Mouse (Mus musculus) adrenal gland, postnatal 25 days (tissue): Measurements from ENCODE around the gene Rnase11. TPM values are rescaled to one million over a fixed set of nuclear protein-coding genes. Genes with fewer than 3 reads are reported as not detected.
A peak's percentile ranks its signal among the peaks of the same experiment; 100 is the strongest.
"Not testable (repeated sequence)": the region's sequence is repeated elsewhere in the genome, so short reads cannot be mapped to it uniquely, and the experiment has no call there.

ENCODE experiments used
- DNase-seq: peaks from one replicate; pipeline ENCODE4 v3.0.0; 2021; ENCODE audit warnings: mixed read lengths
- total RNA-seq: library from RNA; stranded (reverse); gene quantifications from 2 replicates; pipeline ENCODE4 v1.2.3, GENCODE M21; 2021

Rnase11 gene
- total RNA-seq, 1 experiment from 2014 or later: not detected

GRCm38 (mm10) chr14:51081035-51081434 is 31.1 kb upstream of the Rnase11 start:
- DNase-seq: no peak

- DNase-seq: no peak
These were observed 29.2 kb upstream of the Rnase11 start for GRCm38 (mm10) chr14:51079180-51079579.

- DNase-seq: no peak
These were observed 24.4 kb upstream of the Rnase11 start, which contains the start of gene Olfr750 for GRCm38 (mm10) chr14:51074335-51074734. Olfr750 (minus strand) TSS chr14:51074435.

DNA sequence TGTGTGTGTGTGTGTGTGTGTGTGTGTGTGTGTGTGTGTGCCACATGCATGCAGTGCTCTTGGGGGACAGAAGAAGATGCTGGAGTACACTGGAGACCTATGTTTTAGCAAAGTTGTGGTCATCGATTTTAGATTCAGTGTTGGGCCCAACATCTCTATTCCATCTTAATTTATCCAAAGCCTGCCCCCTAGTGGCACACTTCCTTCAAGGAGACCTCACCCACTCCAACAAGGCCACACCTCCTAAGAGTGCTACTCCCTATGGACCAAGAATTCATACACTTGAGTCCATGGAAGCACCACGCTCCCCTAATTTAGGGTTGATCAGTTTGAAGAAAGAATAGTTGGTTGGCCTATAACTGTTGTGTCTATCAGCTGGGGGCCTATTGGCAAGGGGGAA is 19.7 kb upstream of the Rnase11 start:
- DNase-seq: peak; percentile 26

DNA sequence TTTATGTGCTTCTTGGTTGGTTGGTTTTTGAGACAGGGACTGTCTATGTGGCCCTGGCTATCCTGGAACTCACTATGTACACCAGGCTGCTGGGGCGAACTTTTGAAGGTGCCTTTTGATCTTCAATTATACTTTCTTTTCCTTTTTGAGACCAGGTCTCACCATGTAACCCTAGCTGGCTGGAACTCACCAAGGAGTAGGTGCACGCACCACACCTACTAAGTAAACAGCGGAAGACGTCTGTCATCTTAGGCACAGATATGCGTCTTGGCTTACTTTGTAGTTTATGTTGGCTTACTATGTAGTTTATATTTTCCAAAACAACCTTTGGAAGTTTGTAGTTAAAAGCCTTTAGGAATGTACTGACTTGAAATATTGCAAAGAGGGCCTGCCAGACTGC is 19.0 kb upstream of the Rnase11 start:
- DNase-seq: no peak

DNA sequence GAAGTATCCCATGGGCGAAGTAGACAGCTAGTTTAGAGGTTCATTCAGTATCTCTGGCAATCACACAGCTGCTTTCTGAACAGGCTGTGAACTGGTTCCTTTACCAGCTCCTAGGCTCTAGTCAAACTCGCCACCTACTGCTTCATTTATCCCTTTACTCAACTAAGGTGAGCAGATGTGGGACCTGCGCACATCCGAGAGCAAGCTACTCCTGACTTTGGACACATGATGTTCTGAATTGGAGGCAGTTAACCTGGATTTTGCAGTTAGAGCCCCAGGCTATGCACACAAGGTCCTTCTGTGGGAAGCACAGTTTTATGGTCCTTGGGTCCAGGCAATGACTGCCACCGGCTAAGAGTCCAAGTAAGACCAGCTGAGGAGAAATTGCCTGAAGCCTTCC is 10.8 kb upstream of the Rnase11 start:
- no peak for DNase-seq

- no peak for DNase-seq
These were observed 7.5 kb upstream of the Rnase11 start, which contains the start of gene Rnase12 for GRCm38 (mm10) chr14:51057401-51057831. Rnase12 (minus strand) TSS chr14:51057661.

GRCm38 (mm10) chr14:51054243-51055237 is 4.6 kb upstream of the Rnase11 start:
- no peak for DNase-seq

- DNase-seq: no peak
These were observed 3.2 kb upstream of the Rnase11 start for GRCm38 (mm10) chr14:51053176-51053575.

DNA sequence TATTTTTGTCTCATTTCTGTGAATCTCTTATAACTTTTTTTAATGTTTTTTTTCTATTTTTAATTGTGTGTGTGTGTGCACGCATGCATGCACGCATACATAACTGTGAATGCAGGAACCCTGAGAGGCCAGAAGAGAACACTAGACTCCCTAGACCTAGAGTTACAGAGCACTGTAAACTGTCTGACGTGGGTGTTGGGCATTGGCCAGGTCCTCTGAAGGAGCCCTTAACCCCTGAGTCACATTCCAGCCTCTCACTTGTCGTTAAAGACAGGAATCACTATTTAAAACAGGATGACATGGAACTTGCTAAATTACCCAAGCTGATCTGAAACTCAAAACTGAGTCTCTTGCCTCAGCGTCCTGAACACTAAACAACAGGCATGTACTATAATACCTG is 2.0 kb upstream of the Rnase11 start:
- no peak for DNase-seq

DNA sequence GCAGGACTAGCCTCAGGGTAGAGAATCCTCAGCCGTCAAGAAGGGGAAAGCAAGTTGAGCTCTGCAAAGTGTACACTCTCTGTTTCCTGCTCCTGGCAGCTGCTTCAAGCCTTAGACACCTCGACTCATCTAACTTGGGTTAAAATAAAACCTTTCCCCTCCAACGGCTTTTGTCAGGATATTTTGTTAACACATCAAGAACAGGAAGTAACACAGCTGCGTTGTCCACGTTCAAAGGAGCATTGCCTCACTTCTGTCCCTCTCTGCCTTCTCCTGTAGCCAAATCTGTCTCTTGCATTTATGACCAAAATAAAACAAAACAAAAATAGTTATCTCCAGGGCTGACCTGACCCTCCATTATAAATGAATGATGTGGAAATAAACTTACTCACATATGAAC is 2.1 kb downstream of the Rnase11 start:
- DNase-seq: no peak

GRCm38 (mm10) chr14:51041769-51042168 is 8.2 kb downstream of the Rnase11 start, which contains the start of gene Rnase9:
Rnase9 (minus strand) TSS chr14:51041869.
- DNase-seq: no peak

DNA sequence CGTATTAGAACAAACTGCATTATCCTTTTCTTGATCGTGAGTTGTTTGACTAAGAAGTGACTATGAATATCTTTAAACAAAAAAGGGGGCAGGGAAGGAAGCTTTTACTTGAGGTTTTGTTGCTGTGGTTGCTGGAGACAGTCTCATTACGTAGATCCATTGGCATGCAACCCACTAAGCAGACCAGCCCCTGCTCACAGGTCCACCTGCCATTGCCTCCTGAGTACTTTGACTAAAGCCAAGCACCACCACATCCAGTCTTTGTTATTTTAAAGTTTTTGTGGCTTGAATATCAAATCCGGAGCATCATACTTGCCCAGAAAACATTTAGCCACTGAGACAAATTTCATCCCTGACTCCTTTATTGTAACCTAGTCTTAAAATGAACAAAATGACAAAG is 13.7 kb downstream of the Rnase11 start:
- no peak for DNase-seq

DNA sequence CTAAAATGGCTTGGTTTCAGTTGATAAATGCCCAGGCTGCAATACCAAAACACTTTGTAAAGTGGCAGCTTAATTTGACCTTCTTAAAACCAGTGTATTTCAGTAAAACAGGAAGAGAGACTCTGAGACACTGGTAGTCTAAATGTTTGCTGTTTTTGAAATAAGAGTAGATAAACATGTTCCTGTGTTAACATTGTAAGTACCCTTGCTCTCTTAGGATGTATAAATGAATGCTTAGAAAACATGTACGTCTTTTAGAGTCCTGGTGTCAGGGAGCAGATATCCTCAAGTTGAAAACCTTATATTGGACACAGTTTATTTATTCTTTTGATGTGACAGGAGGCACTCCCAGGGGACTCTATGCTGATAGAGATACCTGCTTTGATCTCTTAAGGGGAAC is 14.8 kb downstream of the Rnase11 start:
- DNase-seq: no peak

- DNase-seq: no peak
These were observed 22.4 kb downstream of the Rnase11 start for GRCm38 (mm10) chr14:51027387-51028155.

GRCm38 (mm10) chr14:51026391-51027133 is 23.4 kb downstream of the Rnase11 start:
- peak; percentile 37 for DNase-seq

GRCm38 (mm10) chr14:51024820-51025219 is 25.1 kb downstream of the Rnase11 start:
- no peak for DNase-seq

DNA sequence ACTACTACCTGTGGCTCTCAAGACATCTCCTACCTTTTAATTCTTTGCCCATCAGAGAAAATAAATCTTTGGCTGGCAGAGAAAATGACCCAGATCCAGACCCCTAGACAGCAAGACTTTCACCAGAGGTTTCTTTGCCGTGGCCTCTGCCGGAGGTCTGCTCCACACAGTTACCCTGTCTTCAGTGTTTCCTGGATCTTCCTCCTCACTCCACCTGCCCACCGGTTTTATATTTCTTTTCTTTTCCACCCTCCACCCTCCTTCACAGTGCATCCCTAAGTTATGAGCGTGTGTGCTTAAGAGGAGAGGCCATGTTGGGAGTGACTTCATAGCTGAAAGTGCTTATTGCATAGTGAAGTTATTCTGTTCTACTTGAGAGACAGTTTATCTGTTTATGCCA is 26.5 kb downstream of the Rnase11 start:
- no peak for DNase-seq

- DNase-seq: no peak
These were observed 32.7 kb downstream of the Rnase11 start for GRCm38 (mm10) chr14:51017256-51017655.

DNA sequence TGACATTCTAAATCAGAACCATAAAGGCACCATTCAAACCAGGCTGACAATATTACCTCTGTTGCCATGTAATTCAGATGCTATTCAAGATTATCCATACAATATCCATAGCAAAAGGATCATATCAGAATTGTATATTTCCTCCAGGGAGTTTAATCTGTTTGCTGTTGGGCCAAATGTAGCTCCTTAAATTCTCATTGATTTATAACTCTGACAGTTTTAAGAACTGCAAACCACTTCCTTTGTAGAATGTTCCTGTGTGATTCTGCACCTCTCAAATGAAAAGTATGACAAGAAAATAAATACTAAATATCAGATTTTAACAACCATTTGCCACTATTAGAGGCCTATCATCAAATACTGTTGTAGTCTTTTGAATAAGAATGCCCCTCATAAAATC is 34.2 kb downstream of the Rnase11 start:
- no peak for DNase-seq

DNA sequence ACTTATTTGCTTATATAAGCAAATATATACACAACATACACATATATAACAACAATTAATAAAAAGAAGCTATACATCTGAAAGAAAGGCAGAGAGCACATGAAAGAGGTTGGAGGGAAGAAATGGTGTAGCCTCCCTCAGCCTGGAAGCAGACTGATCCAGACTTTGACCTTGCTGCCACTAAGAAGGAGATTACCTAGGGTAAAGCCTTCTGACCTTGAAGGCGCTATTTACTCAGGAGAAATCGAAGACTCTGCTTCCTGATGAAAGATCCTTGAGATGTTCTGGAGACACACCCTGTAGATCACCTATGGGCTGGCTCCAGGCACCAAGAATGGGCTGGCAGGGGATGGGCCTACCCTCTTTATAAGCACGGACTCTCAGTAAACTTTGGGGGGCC is 35.2 kb downstream of the Rnase11 start:
- not testable (repeated sequence) for DNase-seq

GRCm38 (mm10) chr14:51009572-51009971 is 40.4 kb downstream of the Rnase11 start:
- no peak for DNase-seq
